ENCODE assay signal across 19 mouse cellular contexts in genomic region chr19:22935067-22935466, GRCm38 (mm10).
DNase-seq lines count a peak whose midpoint lies in the region; ATAC-seq and TF ChIP-seq lines count a peak whose summit lies in the region.
"Had no signal": no experiment of that assay in that cellular context is flagged by ENCODE, and none has a peak within 500 bp of the region (broad histone marks: within the 10 kb centered on the region; RNA-seq: fewer than 3 reads in every experiment).

No protein-coding gene starts in this region.

- DNase-seq in frontal cortex, postnatal 25 days (ENCODE audit: low spot score in 2 of 2) = no peak
- peak; percentile 39 to 61 for DNase-seq in layer of hippocampus, adult 2 months (ENCODE audit: low spot score in 2 of 2)
- no peak for DNase-seq in layer of hippocampus, adult 8-10 months (ENCODE audit: low spot score in 2 of 2)
- peak; percentile 57 for DNase-seq in right cerebral cortex, adult 18-20 months
- DNase-seq in right cerebral cortex, postnatal 10 days (ENCODE audit: low spot score in 2 of 2) = no peak
- DNase-seq in cerebellum, adult 2 months = no peak
- DNase-seq: adrenal gland, postnatal 10 days; cerebellum, adult 11-12 months; cerebellum, adult 9-11 months; cerebellum, postnatal 36 days; embryo, embryonic 11 days; gastrocnemius, postnatal 36 days; heart, adult 18-20 months had no signal

- no peak for TF ChIP-seq CTCF in layer of hippocampus, adult 2 months (conservative IDR thresholded peaks at IDR 0.05)
- TF ChIP-seq CTCF in cerebellum, adult 2 months (IDR thresholded peaks at IDR 0.05; ENCODE audit: borderline replicate concordance, insufficient read depth, low read depth, low read length) = no peak

- no peak for TF ChIP-seq POLR2A in cerebellum, adult 2 months (IDR thresholded peaks at IDR 0.05; ENCODE audit: borderline replicate concordance, insufficient read depth, low read length)

- 57% methylated on average over 3 of the region's 3 CpGs for WGBS in cerebellum, adult 2 months

- peaks cover 29% of the 10 kb centered on the region for H3K4me1 ChIP-seq in cerebellum, adult 2 months (ENCODE audit: control insufficient read depth, insufficient read depth, low read length)

- peak; percentile 58 for ATAC-seq in frontal cortex, adult (ENCODE audit: low TSS enrichment)
- ATAC-seq: forebrain, embryonic 16.5 days had no signal

- peak overlapping the region; percentile 77 for H3K27ac ChIP-seq in layer of hippocampus, adult 2 months
- H3K27ac ChIP-seq in cerebellum, adult 2 months (ENCODE audit: insufficient read depth, low read length) = no peak overlapping the region; the same call in 1 of the 2 replicates
- H3K27ac ChIP-seq: embryonic facial prominence, embryonic 15.5 days; forebrain, embryonic 10.5 days; hindbrain, embryonic 15.5 days had no signal

- no peak overlapping the region for H3K4me3 ChIP-seq in layer of hippocampus, adult 2 months
- no peak overlapping the region for H3K4me3 ChIP-seq in cerebellum, adult 2 months (replicated peaks; ENCODE audit: insufficient read depth, low read depth, low read length)
- H3K4me3 ChIP-seq: embryonic facial prominence, embryonic 15.5 days; erythroblast, embryonic 14.5 days; forebrain, embryonic 10.5 days; hindbrain, embryonic 15.5 days had no signal

- no peaks in the 10 kb centered on the region for H3K27me3 ChIP-seq in cerebellum, adult 2 months (ENCODE audit: control insufficient read depth, insufficient read depth, low read length)
- H3K27me3 ChIP-seq: embryonic facial prominence, embryonic 15.5 days; hindbrain, embryonic 15.5 days had no signal

Comparison
In these comparisons a context has a peak if more than half of its experiments do, and no peak if none do; other contexts are left out.
1. DNase-seq: peak in layer of hippocampus, adult 2 months (2 of 2) and right cerebral cortex, adult 18-20 months (single experiment); none in frontal cortex, postnatal 25 days (0 of 2), layer of hippocampus, adult 8-10 months (0 of 2), right cerebral cortex, postnatal 10 days (0 of 2) and cerebellum, adult 2 months (0 of 2).